ENCODE assay signal across 8 mouse cellular contexts in the genomic region with DNA sequence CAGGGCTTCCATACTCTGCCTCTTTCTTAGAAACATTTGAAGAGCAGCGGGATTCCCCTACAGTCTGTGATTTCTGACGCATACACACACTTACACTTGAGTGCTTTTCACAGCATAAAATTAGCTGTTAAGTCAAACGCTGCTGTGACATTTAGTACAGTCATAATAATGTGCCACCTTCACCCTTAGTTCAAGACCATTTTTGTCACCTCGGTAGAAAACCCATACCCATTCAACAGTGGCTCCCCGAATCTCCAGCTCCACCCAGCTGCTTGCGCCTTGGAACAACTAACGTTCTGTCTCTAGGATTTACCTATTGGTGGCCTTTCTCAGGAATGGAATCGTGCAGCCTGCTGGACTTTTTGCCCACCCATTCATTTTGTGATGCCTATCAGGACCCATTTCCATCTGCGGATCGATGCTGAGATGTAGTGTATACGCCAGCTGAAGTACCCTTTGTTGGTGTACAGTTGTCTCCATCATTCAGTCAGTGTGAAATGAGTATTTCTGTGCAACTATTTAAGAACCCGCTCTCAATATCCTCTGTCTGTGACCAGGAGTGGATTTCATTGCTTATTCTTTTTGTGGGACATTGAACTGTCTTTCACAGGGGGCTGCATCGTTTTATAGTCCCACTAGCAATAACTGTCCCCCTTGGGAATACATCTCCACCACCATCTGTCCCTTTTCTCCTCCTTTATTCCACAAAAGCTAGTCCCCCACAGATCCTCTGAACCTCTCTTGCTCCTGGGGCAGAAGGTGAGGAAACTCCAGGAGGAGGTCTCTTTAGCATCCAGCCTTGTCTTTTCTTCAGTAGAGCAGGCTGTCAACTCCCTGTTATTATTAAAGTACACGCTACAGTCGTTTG. TPM values are rescaled to one million over a fixed set of nuclear protein-coding genes. Genes with fewer than 3 reads are reported as not detected.
DNase-seq lines count a peak whose midpoint lies in the region; ATAC-seq and TF ChIP-seq lines count a peak whose summit lies in the region.

No protein-coding gene starts in this region.

- no peaks in the 10 kb centered on the region for H3K9me3 ChIP-seq in hindbrain, embryonic 14.5 days (ENCODE audit: control insufficient read depth, low read length)
- H3K9me3 ChIP-seq in midbrain, postnatal 0 days (ENCODE audit: low read length) = no peaks in the 10 kb centered on the region

- peak overlapping the region; percentile 86 for H3K4me2 ChIP-seq in hindbrain, embryonic 14.5 days (replicated peaks)
- H3K4me2 ChIP-seq in midbrain, postnatal 0 days (ENCODE audit: low read depth, low read length, poor library complexity, severe bottlenecking) = peak overlapping the region; percentile 85

- peak overlapping the region; percentile 72; the same call in 1 of the 2 replicates for H3K9ac ChIP-seq in hindbrain, embryonic 14.5 days
- H3K9ac ChIP-seq in midbrain, postnatal 0 days (replicated peaks; ENCODE audit: low read length, poor library complexity, severe bottlenecking) = no peak overlapping the region

- intact Hi-C loops in left cerebral cortex, adult 2 months (cut with DNase I) = no loop called here
- intact Hi-C loops in left cerebral cortex, postnatal 4 days (cut with DNase I) = no loop called here

- no peak for ATAC-seq in hindbrain, embryonic 14.5 days (ENCODE audit: low FRiP score)
- no peak for ATAC-seq in midbrain, postnatal 0 days (ENCODE audit: low FRiP score)

- no peak for TF ChIP-seq CTCF in left cerebral cortex, adult 2 months (IDR thresholded peaks at IDR 0.05)
- no peak for TF ChIP-seq CTCF in bone marrow, adult 2 months (IDR thresholded peaks at IDR 0.05; ENCODE audit: control insufficient read depth, insufficient read depth, low read length)
- TF ChIP-seq CTCF in midbrain, postnatal 0 days (IDR thresholded peaks at IDR 0.05) = no peak

- no peak for DNase-seq in left cerebral cortex, adult 2 months (ENCODE audit: extremely low spot score in 1 of 2, low spot score in 2 of 2)
- no peak for DNase-seq in left cerebral cortex, adult 9 months (ENCODE audit: low spot score in 2 of 2)
- DNase-seq in hindbrain, embryonic 14.5 days (ENCODE audit: low spot score) = no peak
- no peak for DNase-seq in midbrain, postnatal 0 days (ENCODE audit: low spot score)
- no peak for DNase-seq in urinary bladder, postnatal 14 days (ENCODE audit: low spot score)
- no peak for DNase-seq in left cerebral cortex, postnatal 4 days
- no peak for DNase-seq in gastrocnemius, adult 18-20 months (ENCODE audit: low spot score)

- peaks cover 10% of the 10 kb centered on the region for H3K4me1 ChIP-seq in bone marrow, adult 2 months (ENCODE audit: control insufficient read depth, insufficient read depth, low read length)
- peaks cover 30% of the 10 kb centered on the region for H3K4me1 ChIP-seq in hindbrain, embryonic 14.5 days (replicated peaks; ENCODE audit: control insufficient read depth, insufficient read depth, low read length)
- H3K4me1 ChIP-seq in midbrain, postnatal 0 days (ENCODE audit: insufficient read depth, low read length) = peaks cover 15% of the 10 kb centered on the region

- no peak for TF ChIP-seq POLR2A in bone marrow, adult 2 months (IDR thresholded peaks at IDR 0.05; ENCODE audit: borderline replicate concordance, control insufficient read depth, low read depth, low read length)

- 44% methylated on average over 15 of the region's 15 CpGs for WGBS in bone marrow, adult 2 months
- 22% methylated on average over 15 of the region's 15 CpGs for WGBS in hindbrain, embryonic 14.5 days
- 21% methylated on average over 15 of the region's 15 CpGs for WGBS in midbrain, postnatal 0 days

- H3K4me3 ChIP-seq in left cerebral cortex, adult 2 months = peak overlapping the region; percentile 61
- no peak overlapping the region for H3K4me3 ChIP-seq in bone marrow, adult 2 months (replicated peaks; ENCODE audit: control insufficient read depth, low read depth, low read length)
- peak overlapping the region; percentile 46 for H3K4me3 ChIP-seq in hindbrain, embryonic 14.5 days (replicated peaks; ENCODE audit: low read length)
- peak overlapping the region; percentile 48 for H3K4me3 ChIP-seq in midbrain, postnatal 0 days (ENCODE audit: low read depth, low read length)

- H3K27ac ChIP-seq in left cerebral cortex, adult 2 months = peak overlapping the region; percentile 93
- peak overlapping the region; percentile 76 for H3K27ac ChIP-seq in bone marrow, adult 2 months (ENCODE audit: control insufficient read depth, insufficient read depth, low read depth, low read length, poor library complexity)
- H3K27ac ChIP-seq in hindbrain, embryonic 14.5 days = peak overlapping the region; percentile 91
- H3K27ac ChIP-seq in midbrain, postnatal 0 days (ENCODE audit: low read depth, low read length) = peak overlapping the region; percentile 87

- H3K36me3 ChIP-seq in hindbrain, embryonic 14.5 days (replicated peaks; ENCODE audit: control insufficient read depth, insufficient read depth) = no peaks in the 10 kb centered on the region
- no peaks in the 10 kb centered on the region for H3K36me3 ChIP-seq in midbrain, postnatal 0 days (ENCODE audit: insufficient read depth, low read length)

- no peaks in the 10 kb centered on the region for H3K27me3 ChIP-seq in hindbrain, embryonic 14.5 days (ENCODE audit: control insufficient read depth, insufficient read depth, low read length)
- no peaks in the 10 kb centered on the region for H3K27me3 ChIP-seq in midbrain, postnatal 0 days (ENCODE audit: insufficient read depth, low read length)

RNA-seq across cellular contexts. Expression of gene Scd2, which starts 10.1 kb away (rescaled TPM):
- total RNA-seq in left cerebral cortex, adult 2 months (2021) = 100 to 1,000 TPM; 580 to 609 TPM
- polyA plus RNA-seq in bone marrow, adult 2 months (2011; ENCODE audit: insufficient read depth, insufficient read length, low replicate concordance, missing spikeins) = 7.2 and 19.7 TPM in 2 replicates
- polyA plus RNA-seq in hindbrain, embryonic 14.5 days (2014; fragmentation: Nextera tagmentation; extraction: Ambion mirVana) = 323 and 381 TPM in 2 replicates
- 905 and 948 TPM in 2 replicates for total RNA-seq in midbrain, postnatal 0 days (2014; rRNA removed)
- polyA plus RNA-seq in midbrain, postnatal 0 days (2015; fragmentation: Nextera tagmentation; extraction: Ambion mirVana) = 224 and 226 TPM in 2 replicates
- total RNA-seq in left cerebral cortex, postnatal 4 days (2021) = 100 to 1,000 TPM; 554 to 565 TPM
- total RNA-seq in gastrocnemius, adult 18-20 months (2021) = 1 to 10 TPM; 5.5 to 8.3 TPM

RNA-seq across cellular contexts. Expression of gene Scd4, which starts 49.5 kb away (rescaled TPM):
- total RNA-seq in left cerebral cortex, adult 2 months (2021) = 1 to 10 TPM; 2.1 to 2.3 TPM
- polyA plus RNA-seq in bone marrow, adult 2 months (2011; ENCODE audit: insufficient read depth, insufficient read length, low replicate concordance, missing spikeins) = not detected in 2 replicates
- polyA plus RNA-seq in hindbrain, embryonic 14.5 days (2014; fragmentation: Nextera tagmentation; extraction: Ambion mirVana) = 0.25 and 0.30 TPM in 2 replicates
- total RNA-seq in midbrain, postnatal 0 days (2014; rRNA removed) = 0.33 and 0.44 TPM in 2 replicates
- polyA plus RNA-seq in midbrain, postnatal 0 days (2015; fragmentation: Nextera tagmentation; extraction: Ambion mirVana) = 0.17 TPM in 1 of 2 replicates, not detected in the other
- 1 to 10 TPM; 1.7 to 2.3 TPM for total RNA-seq in left cerebral cortex, postnatal 4 days (2021)
- total RNA-seq in gastrocnemius, adult 18-20 months (2021) = under 1 TPM in 1 of 2 experiments, not detected in 1; 0.14 TPM

Comparison
In these comparisons a context has a peak if more than half of its experiments do, and no peak if none do; other contexts are left out.
1. RNA of gene Scd2, which starts 10.1 kb away (total RNA-seq): 905 to 948 TPM in midbrain, postnatal 0 days, 580 to 609 TPM in left cerebral cortex, adult 2 months and 554 to 565 TPM in left cerebral cortex, postnatal 4 days; 5.5 to 8.3 TPM in gastrocnemius, adult 18-20 months; every median in the first group is over 10 times any median in the second.
2. Peak in every context shown above with its lines, with median percentiles within 50 percentile points of each other: H3K27ac ChIP-seq.